Mouse (Mus musculus) neural tube, embryonic 10.5 days (tissue): ENCODE measurements at regions not wholly inside any gene's neighbourhood (a gene's known extent, or its start where the extent isn't known, plus 50 kb on each side); places are given as distances from the start of the nearest gene placed in this dataset.
A peak's percentile ranks its signal among the peaks of the same experiment; 100 is the strongest.

Source experiments
- DNase-seq: peaks from one replicate; pipeline ENCODE4 v3.0.0-alpha.2; 2017; ENCODE audit warnings: low spot score; ENCODE audit errors: extremely low spot score

DNA sequence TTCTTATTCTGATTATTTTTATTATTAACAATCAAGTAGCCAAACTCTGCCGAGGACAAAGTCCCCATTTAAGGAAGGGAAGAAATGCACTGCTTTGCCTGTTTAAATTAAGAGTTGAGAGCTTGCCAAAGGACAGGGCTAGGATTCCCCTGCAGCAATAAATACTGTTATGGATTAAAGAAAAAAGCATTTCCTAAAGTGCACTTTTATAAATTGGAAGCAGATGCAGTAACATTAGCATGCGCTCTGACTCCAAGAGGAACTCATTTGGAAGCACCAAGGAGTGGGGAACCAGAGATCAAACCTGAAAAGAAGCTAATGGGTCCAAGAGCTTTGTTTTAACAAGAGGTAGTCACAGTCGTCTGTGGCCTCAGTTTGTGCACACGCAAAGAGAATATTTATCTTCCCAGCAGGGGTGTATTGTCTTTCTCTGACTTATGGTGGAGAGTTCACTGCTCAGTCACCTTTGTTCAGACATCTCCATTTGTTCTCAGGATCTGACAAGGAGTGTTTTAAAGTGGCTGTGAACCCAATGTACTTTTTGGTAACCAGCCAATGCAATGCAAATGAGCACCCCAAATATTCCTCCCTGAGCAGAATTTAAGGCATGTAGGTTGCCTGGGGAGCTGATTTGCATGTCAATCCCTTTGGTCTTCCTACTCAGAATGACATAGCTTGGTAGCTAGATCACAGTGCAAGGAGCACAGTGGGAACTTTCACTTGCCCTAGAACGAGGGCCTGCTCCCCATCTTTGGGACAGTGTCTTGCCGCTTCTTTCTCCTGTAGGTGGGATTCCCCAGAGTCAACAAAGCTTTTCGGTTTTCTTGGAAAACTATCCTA is 119.1 kb upstream of the Nbea start:
- DNase-seq = peak; percentile 24

DNA sequence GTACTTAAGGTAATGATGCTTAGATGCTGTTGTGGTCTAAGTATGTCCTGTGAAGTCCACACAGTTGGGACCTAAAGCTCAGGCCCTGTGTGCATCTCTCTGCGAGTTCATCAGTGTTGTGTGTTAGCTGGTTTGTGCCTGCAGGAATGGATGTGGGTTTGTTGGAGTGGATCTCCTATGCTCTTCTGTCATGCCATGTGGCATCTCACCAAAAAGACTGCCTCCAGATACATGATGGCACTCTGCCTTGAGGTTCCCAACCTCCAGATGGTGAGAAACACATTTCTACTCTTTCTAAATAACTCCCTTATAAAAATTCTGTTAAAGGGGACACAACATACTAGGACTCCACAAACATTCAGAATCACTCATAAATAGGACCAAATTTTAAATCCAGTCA is 117.3 kb upstream of the Nbea start:
- no peak for DNase-seq

DNA sequence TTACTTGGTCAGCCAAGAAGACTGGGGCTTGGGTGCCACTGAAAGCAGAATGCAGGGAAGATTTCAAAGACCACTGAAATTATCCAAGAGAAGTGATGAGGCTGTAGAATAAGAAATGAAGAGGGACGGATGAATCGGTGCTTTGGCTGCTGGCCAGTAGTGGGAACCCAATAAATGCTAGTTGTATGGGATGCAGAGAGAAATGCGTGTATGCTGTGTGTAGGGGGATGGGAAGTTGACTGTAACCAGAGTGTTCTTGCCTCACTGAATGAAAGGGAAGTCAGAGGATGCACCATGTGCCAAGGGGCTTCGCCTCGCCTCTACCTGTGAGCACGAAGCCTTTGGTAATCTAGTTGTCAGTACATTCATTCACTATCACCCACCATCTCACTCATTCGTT is 112.1 kb upstream of the Nbea start:
- no peak for DNase-seq

DNA sequence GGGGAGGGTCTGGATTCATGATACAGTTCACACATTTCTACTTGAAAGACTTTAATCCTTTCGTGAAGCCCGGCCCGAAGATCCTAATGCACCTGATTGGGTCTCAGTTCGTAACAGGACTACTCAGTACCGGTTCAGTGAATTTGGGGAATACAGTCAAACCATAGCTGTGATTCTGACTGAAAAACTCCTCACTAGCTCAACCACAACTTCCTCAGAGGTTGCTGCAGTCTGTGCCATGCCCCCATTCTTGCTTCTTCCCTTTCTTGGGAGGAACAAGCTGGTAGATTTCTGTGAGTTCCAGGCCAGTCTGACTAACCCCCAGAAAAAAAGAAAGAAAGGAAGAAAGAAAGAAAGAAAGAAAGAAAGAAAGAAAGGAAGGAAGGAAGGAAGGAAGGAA is 98.0 kb upstream of the Nbea start:
- DNase-seq = no peak

DNA sequence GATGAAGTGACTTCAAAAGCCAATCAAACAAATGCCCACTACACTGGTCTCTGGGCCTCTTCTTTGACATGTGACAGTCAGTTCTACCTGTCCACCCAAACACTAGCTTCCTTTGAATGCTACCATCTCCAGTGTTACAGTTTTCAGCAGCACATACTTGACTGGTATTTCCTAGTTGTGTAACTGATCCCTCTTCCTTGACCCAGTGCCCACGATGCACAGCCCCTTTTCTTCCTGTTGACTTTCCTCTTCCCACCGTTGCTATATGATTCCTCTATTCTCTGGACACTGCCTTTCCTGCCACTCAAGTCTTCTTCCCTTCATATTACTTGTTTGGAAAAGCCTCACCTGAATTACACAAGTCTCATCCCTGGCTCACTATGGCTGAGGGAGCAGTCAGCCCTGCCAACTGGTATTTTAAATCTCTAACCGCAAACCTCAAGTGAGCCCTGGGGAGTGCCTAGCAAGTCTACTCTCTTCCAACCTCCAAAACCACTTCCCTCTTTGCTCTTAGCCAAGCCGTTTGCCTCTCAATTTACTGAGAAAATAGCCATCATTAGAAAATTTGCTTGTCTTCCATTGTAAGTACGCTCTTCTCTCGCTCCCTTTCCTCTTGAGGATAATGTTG is 96.9 kb upstream of the Nbea start:
- no peak for DNase-seq

DNA sequence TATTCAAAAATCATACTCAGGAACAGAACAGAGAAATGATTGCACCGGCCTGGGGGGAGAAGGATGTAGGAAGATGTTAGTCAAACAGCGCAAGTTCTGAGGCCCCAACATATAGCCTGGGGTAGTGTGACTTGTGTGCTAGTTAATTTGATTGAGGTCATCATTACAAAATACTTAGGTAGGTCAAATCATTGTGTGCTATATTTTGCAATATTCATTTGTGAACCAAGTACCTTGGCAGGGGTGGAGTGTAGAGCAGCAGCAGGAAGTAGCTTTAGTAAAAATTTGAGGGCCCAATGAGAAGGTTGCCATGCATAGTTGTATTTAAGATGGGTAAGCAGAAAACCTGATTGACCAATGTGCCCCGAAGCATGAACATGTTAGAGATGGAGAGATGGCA is 89.1 kb upstream of the Nbea start:
- DNase-seq = no peak

DNA sequence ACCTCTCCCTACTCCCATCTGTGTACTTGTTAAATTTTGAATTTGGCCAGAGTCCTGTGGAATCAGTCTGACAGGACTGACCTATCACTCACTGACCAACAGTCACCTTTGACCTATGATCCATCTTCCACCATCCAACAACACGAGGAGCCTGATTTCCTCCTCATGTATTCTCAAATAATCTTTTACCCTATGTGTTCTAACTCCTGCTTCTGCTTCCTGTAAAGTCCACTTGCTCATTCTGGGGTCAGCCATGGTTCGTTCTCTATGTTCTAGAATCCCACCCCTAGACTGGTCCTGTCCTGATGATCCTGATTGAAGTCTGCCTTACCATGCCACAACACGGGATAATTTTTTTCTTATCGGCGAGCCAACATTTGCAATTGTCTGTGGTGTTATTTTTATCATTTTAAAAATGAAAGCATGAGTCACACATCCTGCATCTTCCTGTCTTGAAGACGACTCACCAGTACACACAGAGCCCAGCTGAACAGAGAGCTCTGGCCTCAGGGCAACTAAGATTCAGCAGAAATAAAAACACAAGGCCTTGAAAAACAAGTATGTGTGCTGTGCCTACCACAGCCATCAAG is 86.8 kb upstream of the Nbea start:
- no peak for DNase-seq

DNA sequence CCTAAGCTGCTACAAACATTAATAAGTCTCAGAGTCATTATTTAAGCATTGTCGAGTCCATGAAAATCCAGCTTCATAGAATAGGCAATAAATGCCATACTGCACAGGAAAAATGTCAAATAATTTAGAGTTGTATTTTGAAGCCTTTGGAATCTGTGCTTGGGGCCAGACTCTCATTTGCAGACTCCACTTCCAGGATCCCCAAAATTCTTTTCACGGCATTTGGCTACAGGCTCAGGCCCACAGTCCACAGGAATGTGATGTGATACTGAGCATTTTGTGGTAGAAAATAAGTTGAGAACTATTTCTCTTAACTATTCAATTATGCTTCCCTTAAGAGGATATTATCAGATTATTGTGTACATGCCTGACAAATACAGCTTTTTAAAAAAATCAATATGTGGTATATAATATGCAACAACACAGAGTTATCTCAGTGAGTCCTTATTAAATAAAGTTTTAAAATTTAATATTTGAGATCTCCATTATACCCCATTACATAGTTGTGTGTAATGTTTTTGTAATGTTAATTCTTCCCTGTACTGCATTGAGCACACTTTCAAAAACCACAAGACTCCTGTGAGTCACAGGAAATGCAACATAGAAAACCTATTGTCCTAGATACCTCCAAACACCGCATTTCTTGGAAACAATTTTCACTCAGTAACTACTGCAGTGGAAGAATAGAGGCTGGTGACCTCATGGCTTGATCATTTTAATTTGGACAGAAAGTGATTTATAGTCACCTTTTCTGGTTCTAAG is 78.5 kb upstream of the Nbea start:
- DNase-seq = no peak

DNA sequence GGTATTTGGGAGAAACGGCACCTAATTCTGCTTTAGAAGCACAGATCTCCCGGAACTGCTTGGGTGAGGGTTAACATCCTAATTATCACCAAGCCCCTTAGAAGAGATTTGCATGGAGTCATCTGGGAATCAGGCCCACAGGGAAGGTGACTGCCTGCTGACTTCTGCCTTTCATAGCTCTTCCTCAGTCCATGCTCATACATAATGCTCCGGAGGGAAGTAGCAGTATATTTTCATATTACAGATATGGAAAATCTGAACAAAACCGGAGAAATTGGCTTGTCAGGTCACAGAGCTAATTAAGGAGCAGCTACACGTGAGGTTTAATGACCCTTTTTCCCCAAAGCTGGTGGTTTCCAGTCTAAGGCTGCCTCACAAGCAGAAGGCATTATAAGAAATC is 72.8 kb upstream of the Nbea start:
- no peak for DNase-seq

DNA sequence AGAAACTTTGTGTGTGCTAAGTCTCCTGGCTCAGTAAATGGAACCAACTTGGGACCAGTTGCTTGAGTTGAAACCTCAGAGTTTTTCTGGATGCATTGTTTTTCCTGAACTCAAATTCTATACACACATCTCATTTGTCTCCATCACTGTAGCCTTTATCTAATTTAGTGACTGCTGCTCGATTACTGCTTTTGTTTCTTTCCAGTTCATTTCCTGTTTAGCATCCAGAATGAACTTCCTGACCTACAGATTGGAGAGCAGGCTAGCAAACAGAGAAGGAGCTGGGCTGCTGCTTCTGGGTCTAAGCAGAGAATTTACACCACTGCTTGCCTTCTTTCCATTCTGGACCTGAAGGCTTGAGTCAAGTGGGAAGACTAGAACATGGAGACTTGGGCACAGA is 60.9 kb upstream of the Nbea start:
- DNase-seq = no peak

DNA sequence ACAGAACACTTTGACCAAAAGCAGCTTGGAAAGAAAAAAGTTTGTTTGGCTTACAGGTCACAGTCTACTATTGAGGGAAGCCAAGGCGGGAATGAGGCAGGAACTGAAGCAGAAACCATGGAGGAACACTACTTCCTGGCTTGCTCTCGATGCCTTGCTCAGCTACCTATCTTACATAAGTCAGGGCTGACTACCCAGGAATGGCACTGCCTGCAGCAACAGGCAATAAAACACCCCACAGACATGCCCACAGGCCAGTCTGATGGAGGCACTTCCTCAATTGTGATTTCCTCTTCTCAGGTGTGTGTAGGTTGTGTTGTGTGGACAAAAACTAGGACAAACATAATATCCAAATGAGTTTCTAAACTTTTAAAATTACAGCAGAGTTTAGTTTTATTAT is 54.7 kb upstream of the Nbea start:
- no peak for DNase-seq

DNA sequence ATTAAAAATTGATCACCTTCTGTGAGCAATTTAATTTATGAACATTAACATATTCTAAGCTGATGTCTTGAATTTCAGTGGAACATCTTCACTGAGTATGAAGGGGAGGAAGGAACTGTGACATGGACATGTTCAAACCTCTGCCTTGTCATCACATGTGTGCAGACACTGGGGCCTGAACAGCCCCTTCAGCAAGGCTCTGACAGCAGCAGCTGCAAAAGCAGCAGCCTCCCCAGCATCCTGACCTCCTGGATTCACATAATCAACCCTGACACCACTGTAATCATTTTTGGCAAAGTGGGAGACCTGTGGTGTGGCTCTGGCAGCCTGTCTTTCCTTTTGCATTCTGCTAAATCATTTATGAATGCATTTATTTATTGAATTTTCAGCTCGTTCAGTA is 52.7 kb upstream of the Nbea start:
- no peak for DNase-seq
